Mouse (Mus musculus) embryonic fibroblast, embryonic 13.5 days (primary cell): ENCODE data around the gene Tcl1b3. TPM values are rescaled to one million over a fixed set of nuclear protein-coding genes. Genes with fewer than 3 reads are reported as not detected.
"Not testable (repeated sequence)": the region's sequence is repeated elsewhere in the genome, so short reads cannot be mapped to it uniquely, and the experiment has no call there.

Experiments
- H3K27ac ChIP-seq: 2 replicates; pipeline ENCODE4 v1.5.1; 2012; ENCODE audit warnings: low read length, control low read depth, inconsistent platforms; ENCODE audit not compliant: insufficient read depth
- H3K4me1 ChIP-seq: 2 replicates; pipeline ENCODE4 v1.6.1; 2011; ENCODE audit warnings: low read length; ENCODE audit not compliant: control insufficient read depth, insufficient read depth
- H3K4me3 ChIP-seq: 2 replicates; pipeline ENCODE4 v1.5.1; 2011; ENCODE audit warnings: mild to moderate bottlenecking, control low read depth, low read length; ENCODE audit not compliant: insufficient read depth
- CTCF ChIP-seq: IDR thresholded peaks from 2 replicates; pipeline ENCODE4 v1.5.1; 2011; ENCODE audit warnings: mild to moderate bottlenecking, control low read depth, low read length, moderate library complexity, borderline replicate concordance; ENCODE audit not compliant: insufficient read depth
- POLR2A ChIP-seq: IDR thresholded peaks from 2 replicates; pipeline ENCODE4 v1.6.1; 2011; ENCODE audit warnings: low read depth, mild to moderate bottlenecking, control low read depth, low read length, moderate library complexity
- polyA plus RNA-seq: library from polyadenylated mRNA; stranded (reverse); fragments of >200 nt; gene quantifications from 2 replicates; pipeline ENCODE4 v1.2.4, GENCODE M21; 2011; ENCODE audit warnings: low read depth; ENCODE audit not compliant: missing spikeins, insufficient read length

The Tcl1b3 gene
- polyA plus RNA-seq, 1 experiment = not detected

- not testable (repeated sequence) for H3K4me3 ChIP-seq, H3K4me1 ChIP-seq, H3K27ac ChIP-seq
Observed at GRCm38 (mm10) chr12:105201657-105202056, 10.8 kb downstream of the Tcl1b3 start, which contains the start of gene Tcl1b4. TSS of gene Tcl1b4 (plus strand) at chr12:105201957.

- Histone ChIP-seq H3K27ac (no peak overlapping the region), H3K4me1 (no peaks in the 10 kb centered on the region), H3K4me3 (no peak overlapping the region)
- TF ChIP-seq POLR2A (no peak), CTCF (no peak)
Observed at GRCm38 (mm10) chr12:105207071-105207470, 16.2 kb downstream of the Tcl1b3 start.

- no peak for TF ChIP-seq CTCF
- no peak for TF ChIP-seq POLR2A
- Histone ChIP-seq H3K4me1 (no peaks in the 10 kb centered on the region), H3K4me3 (no peak overlapping the region), H3K27ac (no peak overlapping the region)
Observed at GRCm38 (mm10) chr12:105208441-105208840, 17.6 kb downstream of the Tcl1b3 start.

- no peak for TF ChIP-seq POLR2A
- no peak for TF ChIP-seq CTCF
- Histone ChIP-seq H3K4me1 (no peaks in the 10 kb centered on the region), H3K4me3 (no peak overlapping the region), H3K27ac (no peak overlapping the region)
Observed at GRCm38 (mm10) chr12:105209231-105209630, 18.4 kb downstream of the Tcl1b3 start.

- H3K4me1 ChIP-seq = no peaks in the 10 kb centered on the region
- no peak overlapping the region for H3K27ac ChIP-seq
- no peak overlapping the region for H3K4me3 ChIP-seq
- no peak for TF ChIP-seq POLR2A
- TF ChIP-seq CTCF = no peak
Observed at GRCm38 (mm10) chr12:105217101-105217760, 26.4 kb downstream of the Tcl1b3 start.

- H3K4me3 ChIP-seq = no peak within 1 kb of the TSS
- TF ChIP-seq POLR2A (no peak), CTCF (no peak)
- H3K27ac ChIP-seq = no peak within 1 kb of the TSS
- H3K4me1 ChIP-seq = no peaks in the 10 kb centered on the region
Observed at GRCm38 (mm10) chr12:105222601-105223319, 31.9 kb downstream of the Tcl1b3 start, which contains the start of gene Tcl1. TSS of gene Tcl1 (minus strand) at chr12:105222793.

- Histone ChIP-seq H3K27ac (no peak overlapping the region), H3K4me1 (no peaks in the 10 kb centered on the region)
- TF ChIP-seq POLR2A (no peak), CTCF (no peak)
Observed at GRCm38 (mm10) chr12:105224621-105225320, 33.9 kb downstream of the Tcl1b3 start.

GRCm38 (mm10) chr12:105234362-105234761 lies 43.5 kb downstream of the Tcl1b3 start:
- no peak overlapping the region for H3K4me3 ChIP-seq
- no peak overlapping the region for H3K27ac ChIP-seq
- no peaks in the 10 kb centered on the region for H3K4me1 ChIP-seq
- TF ChIP-seq POLR2A (no peak), CTCF (no peak)

More at GRCm38 (mm10) chr12:105224621-105225320, 33.9 kb downstream of the Tcl1b3 start:
- no peak overlapping the region for H3K4me3 ChIP-seq

GRCm38 (mm10) chr12:105235091-105235490 lies 44.2 kb downstream of the Tcl1b3 start:
- Histone ChIP-seq H3K4me3 (no peak overlapping the region), H3K4me1 (no peaks in the 10 kb centered on the region), H3K27ac (no peak overlapping the region)
- TF ChIP-seq POLR2A (no peak), CTCF (no peak)

- no peaks in the 10 kb centered on the region for H3K4me1 ChIP-seq
- no peak overlapping the region for H3K27ac ChIP-seq
- TF ChIP-seq POLR2A = no peak
- no peak for TF ChIP-seq CTCF
- no peak overlapping the region for H3K4me3 ChIP-seq
Observed at GRCm38 (mm10) chr12:105239060-105239459, 48.2 kb downstream of the Tcl1b3 start.

Other genes with a start within 250 kb of the Tcl1b3 start
- 13.6 and 15.9 TPM in 2 replicates for gene Syne3, start 181.2 kb upstream of the Tcl1b3 start, polyA plus RNA-seq
- 37.6 and 45.1 TPM in 2 replicates for gene Glrx5, start 158.4 kb upstream of the Tcl1b3 start, polyA plus RNA-seq
- gene Tcl1b2, start 45.0 kb upstream of the Tcl1b3 start, polyA plus RNA-seq = not detected in 2 replicates
- not detected in 2 replicates for gene Tcl1b1, start 31.4 kb upstream of the Tcl1b3 start, polyA plus RNA-seq
- gene Tcl1b5, start 14.7 kb upstream of the Tcl1b3 start, polyA plus RNA-seq = not detected in 2 replicates
- not detected in 2 replicates for gene Tcl1b4, start 10.9 kb downstream of the Tcl1b3 start, polyA plus RNA-seq
- not detected in 2 replicates for gene Tcl1, start 31.8 kb downstream of the Tcl1b3 start, polyA plus RNA-seq
- gene Tunar, start 142.8 kb downstream of the Tcl1b3 start, polyA plus RNA-seq = not detected in 2 replicates